13 mouse cellular contexts compared by ENCODE assay signal in the genomic region with DNA sequence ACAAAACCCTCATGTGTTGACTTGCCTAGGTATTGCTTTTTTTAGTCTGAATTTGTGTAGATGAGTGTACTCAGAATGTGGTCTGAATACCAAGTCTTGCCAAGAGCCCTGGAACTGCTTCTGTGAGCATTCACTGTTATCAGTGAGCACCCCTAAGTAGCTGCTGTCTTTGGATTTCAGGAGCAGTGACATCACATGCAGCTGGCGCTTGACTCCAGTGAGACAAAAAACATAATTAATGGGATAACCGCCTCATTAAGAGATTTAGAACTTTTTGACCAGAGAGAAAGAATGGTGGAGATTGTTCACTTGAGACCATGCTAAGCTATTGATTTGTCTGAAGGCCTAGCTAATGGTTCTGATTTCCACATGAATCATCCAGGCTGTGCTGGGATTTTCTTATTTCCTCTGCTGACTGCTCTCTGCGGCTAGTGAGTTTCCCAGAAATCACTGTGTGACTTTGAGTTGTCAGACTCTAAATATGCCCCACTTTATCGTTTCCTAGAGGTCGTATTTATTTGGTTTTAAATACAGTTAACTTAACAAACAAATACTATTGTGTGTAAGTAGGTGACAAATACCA. TPM values are rescaled to one million over a fixed set of nuclear protein-coding genes. Genes with fewer than 3 reads are reported as not detected.
DNase-seq lines count a peak whose midpoint lies in the region; ATAC-seq and TF ChIP-seq lines count a peak whose summit lies in the region.
"Had no signal": no experiment of that assay in that cellular context is flagged by ENCODE, and none has a peak within 500 bp of the region (broad histone marks: within the 10 kb centered on the region; RNA-seq: fewer than 3 reads in every experiment).

No protein-coding gene starts in this region.

- peak; percentile 66 for ATAC-seq in hindbrain, embryonic 15.5 days (ENCODE audit: low FRiP score, low read depth)
- no peak for ATAC-seq in hindbrain, embryonic 12.5 days (ENCODE audit: low FRiP score)
- peak; percentile 59 for ATAC-seq in neural tube, embryonic 13.5 days (ENCODE audit: low read depth)
- ATAC-seq in cerebellum, adult (ENCODE audit: insufficient number of reproducible peaks, low FRiP score, low TSS enrichment), result no peak

- DNase-seq in Muller cell, postnatal 12 days (ENCODE audit: inconsistent ontology term), result peak; percentile 91
- no peak for DNase-seq in cerebellum, postnatal 14 days
- DNase-seq in adrenal gland, adult 18-20 months (ENCODE audit: low spot score in 2 of 2), result no peak
- DNase-seq: adrenal gland, adult 2 months; lung, embryonic 14.5 days had no signal

- H3K9me3 ChIP-seq in hindbrain, embryonic 15.5 days, result no peaks in the 10 kb centered on the region
- H3K9me3 ChIP-seq in hindbrain, embryonic 12.5 days (replicated peaks), result no peaks in the 10 kb centered on the region
- H3K9me3 ChIP-seq in neural tube, embryonic 13.5 days, result no peaks in the 10 kb centered on the region
- H3K9me3 ChIP-seq: megakaryocyte, embryonic 14.5 days had no signal

- no peak overlapping the region for H3K4me2 ChIP-seq in hindbrain, embryonic 15.5 days
- H3K4me2 ChIP-seq in hindbrain, embryonic 12.5 days (replicated peaks), result no peak overlapping the region
- no peak overlapping the region for H3K4me2 ChIP-seq in neural tube, embryonic 13.5 days
- H3K4me2 ChIP-seq: lung, embryonic 14.5 days had no signal

- WGBS in hindbrain, embryonic 15.5 days, result 52% methylated on average over 5 of the region's 5 CpGs
- 63% methylated on average over 5 of the region's 5 CpGs for WGBS in hindbrain, embryonic 12.5 days
- WGBS in neural tube, embryonic 13.5 days, result 33% methylated on average over 5 of the region's 5 CpGs

- H3K27ac ChIP-seq in hindbrain, embryonic 15.5 days (replicated peaks), result no peak overlapping the region
- H3K27ac ChIP-seq in hindbrain, embryonic 12.5 days, result no peak overlapping the region
- H3K27ac ChIP-seq in embryonic fibroblast, embryonic 13.5 days (ENCODE audit: insufficient read depth, low read length), result peak overlapping the region; percentile 73
- peak overlapping the region; percentile 38; the same call in 1 of the 2 replicates for H3K27ac ChIP-seq in neural tube, embryonic 13.5 days (replicated peaks)
- H3K27ac ChIP-seq: kidney, postnatal 0 days had no signal

- peaks cover 11% of the 10 kb centered on the region; the same call in 1 of the 2 replicates for H3K4me1 ChIP-seq in hindbrain, embryonic 15.5 days (replicated peaks)
- H3K4me1 ChIP-seq in hindbrain, embryonic 12.5 days, result 0 out of 2 replicates have a peak, but pooled peaks cover 4% of the 10 kb centered on the region
- peaks cover 13% of the 10 kb centered on the region; the same call in 1 of the 2 replicates for H3K4me1 ChIP-seq in embryonic fibroblast, embryonic 13.5 days (ENCODE audit: control insufficient read depth, insufficient read depth, low read length)
- peaks cover 18% of the 10 kb centered on the region for H3K4me1 ChIP-seq in neural tube, embryonic 13.5 days (replicated peaks)

- no peak for TF ChIP-seq POLR2A in embryonic fibroblast, embryonic 13.5 days (IDR thresholded peaks at IDR 0.05; ENCODE audit: low read depth, low read length)

- no peak for TF ChIP-seq CTCF in embryonic fibroblast, embryonic 13.5 days (IDR thresholded peaks at IDR 0.05; ENCODE audit: borderline replicate concordance, insufficient read depth, low read length)

- H3K9ac ChIP-seq in hindbrain, embryonic 15.5 days, result no peak overlapping the region
- H3K9ac ChIP-seq in hindbrain, embryonic 12.5 days, result no peak overlapping the region
- no peak overlapping the region for H3K9ac ChIP-seq in neural tube, embryonic 13.5 days
- H3K9ac ChIP-seq: lung, embryonic 14.5 days had no signal

- H3K4me3 ChIP-seq in hindbrain, embryonic 15.5 days, result no peak overlapping the region
- no peak overlapping the region for H3K4me3 ChIP-seq in hindbrain, embryonic 12.5 days
- H3K4me3 ChIP-seq in embryonic fibroblast, embryonic 13.5 days (ENCODE audit: insufficient read depth, low read length), result no peak overlapping the region
- no peak overlapping the region for H3K4me3 ChIP-seq in neural tube, embryonic 13.5 days
- H3K4me3 ChIP-seq: erythroblast, embryonic 14.5 days; megakaryocyte, embryonic 14.5 days had no signal

- no peaks in the 10 kb centered on the region for H3K36me3 ChIP-seq in hindbrain, embryonic 15.5 days
- no peaks in the 10 kb centered on the region for H3K36me3 ChIP-seq in hindbrain, embryonic 12.5 days
- no peaks in the 10 kb centered on the region for H3K36me3 ChIP-seq in neural tube, embryonic 13.5 days

- no peaks in the 10 kb centered on the region for H3K27me3 ChIP-seq in hindbrain, embryonic 15.5 days
- H3K27me3 ChIP-seq in hindbrain, embryonic 12.5 days, result no peaks in the 10 kb centered on the region
- no peaks in the 10 kb centered on the region for H3K27me3 ChIP-seq in neural tube, embryonic 13.5 days
- H3K27me3 ChIP-seq: megakaryocyte, embryonic 14.5 days had no signal

RNA-seq across cellular contexts. Expression of a gene that starts 14.5 kb away (rescaled TPM):
- 34.2 and 41.1 TPM in 2 replicates for polyA plus RNA-seq in hindbrain, embryonic 15.5 days (2015; fragmentation: Nextera tagmentation; extraction: Ambion mirVana)
- 40.9 and 44.5 TPM in 2 replicates for polyA plus RNA-seq in hindbrain, embryonic 12.5 days (2016; fragmentation: Nextera tagmentation; extraction: Ambion mirVana)
- 103 and 123 TPM in 2 replicates for polyA plus RNA-seq in embryonic fibroblast, embryonic 13.5 days (2011; ENCODE audit: insufficient read length, low read depth, missing spikeins)
- 33.1 and 33.5 TPM in 2 replicates for polyA plus RNA-seq in neural tube, embryonic 13.5 days (2015; fragmentation: Nextera tagmentation; extraction: Ambion mirVana)
- total RNA-seq in adrenal gland, adult 18-20 months (2021), result 10 to 100 TPM; 45.2 to 45.4 TPM

RNA-seq across cellular contexts. Expression of a gene that starts 47.9 kb away (rescaled TPM):
- 197 and 204 TPM in 2 replicates for polyA plus RNA-seq in hindbrain, embryonic 15.5 days (2015; fragmentation: Nextera tagmentation; extraction: Ambion mirVana)
- polyA plus RNA-seq in hindbrain, embryonic 12.5 days (2016; fragmentation: Nextera tagmentation; extraction: Ambion mirVana), result 280 and 291 TPM in 2 replicates
- 220 and 227 TPM in 2 replicates for polyA plus RNA-seq in embryonic fibroblast, embryonic 13.5 days (2011; ENCODE audit: insufficient read length, low read depth, missing spikeins)
- polyA plus RNA-seq in neural tube, embryonic 13.5 days (2015; fragmentation: Nextera tagmentation; extraction: Ambion mirVana), result 228 and 239 TPM in 2 replicates
- total RNA-seq in adrenal gland, adult 18-20 months (2021), result 100 to 1,000 TPM; 248 to 319 TPM

Comparison
In these comparisons a context has a peak if more than half of its experiments do, and no peak if none do; other contexts are left out.
1. ATAC-seq: peak in hindbrain, embryonic 15.5 days (single experiment) and neural tube, embryonic 13.5 days (single experiment); none in hindbrain, embryonic 12.5 days (single experiment) and cerebellum, adult (single experiment).
2. H3K27ac ChIP-seq: peak in embryonic fibroblast, embryonic 13.5 days (single experiment) and neural tube, embryonic 13.5 days (single experiment); none in hindbrain, embryonic 15.5 days (single experiment) and hindbrain, embryonic 12.5 days (single experiment).